Mouse (Mus musculus): ENCODE data around the gene Ifnl3.

Ifnl3 gene

DNA sequence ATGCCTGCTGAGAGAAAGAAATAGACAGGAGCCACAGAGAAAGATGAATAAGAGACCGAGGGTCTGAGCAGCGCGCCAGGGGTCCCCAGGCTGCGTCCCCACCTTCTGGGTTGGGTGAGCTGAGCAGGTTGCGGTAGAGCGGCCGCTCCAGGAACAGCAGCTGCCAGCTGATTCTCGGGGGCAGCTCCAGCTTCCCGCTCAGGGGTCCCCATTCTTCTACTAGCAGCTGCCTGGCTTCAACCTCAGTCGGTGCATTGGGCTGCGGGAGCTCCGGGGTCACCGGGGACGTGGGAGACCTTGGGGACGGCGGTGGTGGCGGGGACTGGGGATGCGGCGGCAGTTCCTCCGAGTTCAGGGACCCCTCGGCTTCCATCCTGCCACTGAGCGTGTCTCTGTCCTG is 24.0 kb downstream of the Ifnl3 start:
- no peak for DNase-seq (ENCODE audit: low read depth, low spot score)

DNA sequence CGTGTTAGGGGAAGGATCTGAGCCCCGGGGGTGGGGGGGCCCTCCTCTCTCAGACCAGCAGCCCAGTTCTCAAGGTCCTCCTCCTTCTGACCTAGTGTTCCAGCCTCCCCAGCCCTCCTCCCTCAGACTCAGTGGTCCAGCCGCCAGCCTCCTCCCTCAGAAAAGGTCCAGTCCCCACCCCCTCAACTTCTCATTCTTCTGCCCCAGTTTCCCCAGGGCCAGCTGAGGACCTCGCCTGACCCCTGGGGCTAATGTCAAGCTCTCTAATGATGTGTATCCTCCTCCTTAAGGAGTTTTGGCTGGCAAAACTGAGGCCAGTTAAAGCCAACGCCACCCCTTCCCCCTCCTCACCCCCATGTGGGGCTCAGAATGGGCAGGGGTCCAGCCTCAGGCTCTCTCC is 24.5 kb downstream of the Ifnl3 start, which contains the start of gene Nccrp1:
Nccrp1 (minus strand) TSS at position 101 of the 400 bp plus-strand sequence.
- DNase-seq (ENCODE audit: low read depth, low spot score): no peak

DNA sequence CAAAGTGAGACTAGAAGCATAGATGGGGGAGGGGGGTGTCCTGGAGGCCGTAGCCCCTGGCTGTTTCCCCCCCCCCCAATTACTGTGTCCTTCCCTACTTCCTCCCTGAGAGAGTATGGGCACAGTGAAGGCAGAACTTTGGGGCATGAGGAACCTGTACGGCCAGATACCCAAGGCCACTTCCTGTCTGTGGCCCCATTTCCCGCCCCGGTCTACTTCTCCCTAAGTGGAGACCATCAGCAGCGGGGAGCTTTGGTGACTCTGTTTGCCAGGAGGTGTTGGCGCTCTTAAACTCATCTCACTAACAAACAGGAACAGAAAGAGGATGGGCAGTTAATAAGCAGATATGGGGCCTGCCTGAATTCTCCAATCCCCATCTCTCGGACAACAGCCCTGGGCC is 25.0 kb downstream of the Ifnl3 start:
- DNase-seq (ENCODE audit: low read depth, low spot score): no peak

DNA sequence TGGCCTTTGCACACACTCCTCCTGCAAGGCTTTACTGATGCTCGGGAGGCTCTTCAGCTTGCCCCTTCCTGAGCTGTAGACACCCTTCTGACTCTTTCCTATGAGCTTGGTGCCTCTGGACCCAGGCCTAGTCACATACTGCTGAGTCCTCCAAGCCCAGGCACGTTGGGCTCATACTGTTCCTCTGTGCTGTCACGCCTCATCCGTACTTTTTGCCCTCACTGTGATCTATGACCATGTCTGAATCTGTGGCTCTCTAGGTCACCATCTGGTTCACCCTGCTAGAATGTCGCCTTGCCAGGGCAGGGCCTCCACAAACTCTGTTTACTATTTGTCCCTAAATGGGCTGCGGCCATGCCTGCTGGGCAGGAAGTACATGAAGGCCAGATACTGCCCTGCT is 30.4 kb downstream of the Ifnl3 start:
- DNase-seq (ENCODE audit: low read depth, low spot score): no peak

DNA sequence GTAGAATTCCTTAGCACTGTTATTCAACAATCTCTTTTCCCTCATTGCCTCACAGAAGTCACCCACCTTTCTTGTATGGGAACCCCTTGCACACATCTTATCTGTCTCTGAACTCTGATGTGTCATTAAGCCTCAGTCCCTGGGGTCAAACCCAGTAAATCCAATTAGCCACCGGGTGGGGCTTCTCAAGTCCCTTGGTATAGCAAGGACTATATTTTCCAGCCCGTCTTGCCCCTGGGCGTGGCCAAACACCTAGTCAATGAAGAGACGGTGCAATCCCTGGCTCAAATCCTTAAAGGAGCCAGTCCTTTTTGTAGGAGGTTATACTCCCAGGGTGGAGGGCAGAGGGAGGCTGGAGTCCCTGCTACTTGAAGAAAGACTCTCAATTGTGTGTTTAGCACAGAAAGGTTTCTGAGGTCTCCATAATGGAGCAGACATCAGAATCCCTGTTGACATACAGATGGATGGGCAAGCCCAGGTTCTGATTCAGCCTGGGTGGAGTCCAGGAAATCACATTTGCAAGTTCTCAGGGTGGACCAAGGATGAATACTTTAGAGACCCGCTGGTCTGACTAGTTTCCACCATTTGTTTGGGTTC is 33.4 kb downstream of the Ifnl3 start:
- peak; percentile 31 for DNase-seq (ENCODE audit: low read depth, low spot score)

DNA sequence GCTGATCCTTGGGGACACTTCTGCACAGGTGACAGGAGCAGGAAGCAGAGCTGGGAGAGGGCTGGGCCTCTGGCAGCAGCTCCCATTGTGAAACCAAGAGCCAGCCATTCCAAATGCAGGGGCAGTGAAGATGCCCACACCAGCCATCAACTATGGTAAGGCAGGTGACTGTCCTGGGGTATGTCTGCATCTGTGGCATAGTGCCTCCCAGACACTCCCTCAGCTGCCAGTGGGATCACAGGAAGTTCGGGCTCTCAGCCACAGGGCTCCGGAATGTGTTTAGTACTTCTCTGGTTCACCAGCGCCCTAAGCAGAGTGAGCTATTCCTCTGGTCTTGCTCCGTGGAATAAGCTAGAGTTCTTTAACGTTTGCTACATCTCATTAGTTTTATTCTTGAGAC is 34.4 kb downstream of the Ifnl3 start:
- DNase-seq (ENCODE audit: low read depth, low spot score): no peak

DNA sequence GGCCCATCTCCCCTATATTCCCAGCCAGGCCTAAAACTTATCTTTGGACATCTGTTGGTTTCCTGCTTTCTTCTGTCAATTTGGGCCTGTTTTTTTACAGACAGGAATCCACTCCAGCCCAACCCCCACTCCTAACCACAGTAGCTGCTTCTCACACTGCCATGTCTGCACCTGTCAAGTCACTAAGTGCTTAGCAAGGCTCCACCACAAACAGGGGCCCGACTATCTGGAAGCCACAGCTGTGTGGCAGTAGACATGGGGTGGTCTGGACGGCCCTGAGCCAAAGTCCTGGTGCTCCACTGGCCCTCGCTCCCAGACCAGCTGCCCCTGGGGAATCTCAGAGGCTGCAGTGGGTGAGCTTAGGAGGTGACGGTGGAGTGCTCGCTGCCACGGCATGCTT is 35.1 kb downstream of the Ifnl3 start:
- no peak for DNase-seq (ENCODE audit: low read depth, low spot score)

DNA sequence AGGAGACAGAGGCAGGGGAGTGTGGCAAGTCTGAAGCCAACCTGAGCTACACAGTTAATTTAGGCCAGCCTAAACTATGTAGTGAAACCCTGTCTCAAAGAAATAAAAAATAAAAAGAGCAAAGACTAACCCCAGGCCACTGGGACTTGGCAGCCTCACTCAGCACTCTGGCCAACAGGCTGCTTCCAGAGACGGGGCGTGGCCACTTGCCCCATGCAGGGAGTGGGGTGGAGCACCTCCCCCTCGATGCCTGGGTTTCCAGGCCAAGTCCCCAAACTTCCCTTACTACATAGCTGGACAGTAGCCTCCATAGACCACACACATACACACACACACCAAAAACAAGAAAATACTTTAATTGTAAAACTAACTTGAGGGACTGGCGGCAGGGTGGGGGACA is 35.9 kb downstream of the Ifnl3 start:
- DNase-seq (ENCODE audit: low read depth, low spot score): no peak

DNA sequence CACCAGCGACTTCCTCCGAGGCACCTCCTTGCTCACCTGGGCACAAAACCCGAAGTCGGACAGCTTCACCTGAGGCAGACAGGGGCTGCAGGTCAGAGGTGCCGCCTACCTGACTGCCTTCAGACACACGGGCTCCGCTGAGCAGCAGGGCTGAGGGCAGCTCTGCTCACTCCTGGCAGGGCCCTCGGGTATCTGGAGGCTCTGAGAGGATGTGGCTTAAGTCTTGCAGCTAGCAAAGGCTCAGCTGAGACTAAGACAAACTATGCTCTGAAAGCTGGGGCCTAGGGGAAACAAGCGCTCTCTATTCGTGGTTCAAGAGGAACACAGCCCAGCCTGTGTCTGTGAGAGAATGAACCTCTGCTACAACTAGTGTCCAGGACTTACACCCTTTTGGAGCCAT is 38.2 kb downstream of the Ifnl3 start:
- DNase-seq (ENCODE audit: low read depth, low spot score): no peak

DNA sequence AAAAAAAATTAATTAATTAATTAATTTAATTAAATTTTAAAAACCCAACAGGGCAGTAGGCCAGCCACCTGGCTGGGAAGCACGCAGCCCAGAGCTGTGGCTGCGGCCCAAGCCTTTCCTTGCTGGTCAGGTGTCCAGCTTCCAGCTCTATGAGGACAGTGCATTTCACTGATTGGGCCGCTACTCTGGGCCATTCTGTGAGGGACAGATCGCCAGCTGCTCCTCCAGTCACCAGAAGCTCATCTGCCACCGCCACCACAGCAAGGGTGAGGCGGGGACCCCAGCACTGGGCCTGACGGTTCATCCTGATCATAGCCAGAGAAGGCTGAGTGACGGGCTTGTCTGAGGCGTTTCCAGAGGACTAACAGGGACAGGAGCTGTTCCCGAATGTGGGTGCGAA is 39.3 kb downstream of the Ifnl3 start:
- DNase-seq (ENCODE audit: low read depth, low spot score): no peak

DNA sequence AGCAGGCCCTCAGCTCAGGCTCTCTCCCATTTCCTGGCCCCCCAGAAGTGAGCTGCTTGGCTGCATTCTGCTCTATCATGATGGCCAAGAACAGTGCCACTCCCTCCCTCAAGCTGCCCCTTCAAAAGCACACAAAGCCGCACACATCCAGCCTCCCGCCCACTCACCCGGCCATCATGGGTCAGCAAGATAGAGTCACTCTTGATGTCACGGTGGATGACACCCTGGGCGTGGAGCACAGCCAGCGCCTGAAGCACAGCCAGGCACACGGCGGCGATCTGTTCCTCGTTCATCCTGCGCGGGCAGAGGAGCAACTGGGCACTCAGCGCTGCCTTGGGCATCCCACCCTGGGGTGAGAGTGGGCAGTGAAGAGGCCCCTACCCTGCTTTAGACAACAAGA is 39.7 kb downstream of the Ifnl3 start:
- no peak for DNase-seq (ENCODE audit: low read depth, low spot score)

DNA sequence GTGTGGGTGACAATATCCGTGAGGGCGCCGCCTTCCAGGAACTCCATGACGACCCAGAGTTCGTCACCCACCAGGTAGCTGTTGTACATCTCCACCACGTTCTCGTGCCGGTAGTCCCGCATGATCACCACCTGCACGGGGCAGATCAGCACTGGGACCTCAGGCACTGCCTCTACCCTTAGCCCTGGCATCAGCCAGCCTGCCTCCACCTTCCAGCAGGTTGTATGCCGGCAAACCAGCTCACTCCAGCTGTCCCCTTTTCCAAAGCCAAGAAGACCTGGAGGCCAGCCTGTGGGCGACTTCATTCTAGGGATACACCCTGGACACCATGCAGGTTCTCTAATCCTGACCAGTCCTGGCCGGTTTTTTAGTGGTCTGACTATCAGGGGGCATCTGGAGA is 40.3 kb downstream of the Ifnl3 start:
- no peak for DNase-seq (ENCODE audit: low read depth, low spot score)

DNA sequence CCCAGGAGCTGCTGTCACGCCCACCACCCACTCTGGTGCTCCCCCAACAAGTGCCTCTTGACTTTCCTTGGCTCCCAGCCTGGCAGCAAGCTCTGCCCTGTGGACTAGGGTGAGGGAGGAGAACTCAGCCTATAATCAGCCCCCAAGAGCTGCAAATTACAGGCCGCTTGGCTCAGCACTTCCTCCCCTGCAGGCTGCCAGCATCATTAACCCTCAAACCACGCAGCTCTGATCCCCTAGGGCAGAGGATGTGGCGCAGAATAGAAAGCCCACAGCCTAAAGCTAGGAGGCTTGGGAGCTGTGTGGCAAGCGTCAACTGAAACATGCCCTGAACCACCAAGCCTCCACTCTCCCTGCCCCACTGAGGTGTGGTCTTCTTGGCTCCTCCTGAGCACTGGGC is 42.8 kb downstream of the Ifnl3 start:
- no peak for DNase-seq (ENCODE audit: low read depth, low spot score)

DNA sequence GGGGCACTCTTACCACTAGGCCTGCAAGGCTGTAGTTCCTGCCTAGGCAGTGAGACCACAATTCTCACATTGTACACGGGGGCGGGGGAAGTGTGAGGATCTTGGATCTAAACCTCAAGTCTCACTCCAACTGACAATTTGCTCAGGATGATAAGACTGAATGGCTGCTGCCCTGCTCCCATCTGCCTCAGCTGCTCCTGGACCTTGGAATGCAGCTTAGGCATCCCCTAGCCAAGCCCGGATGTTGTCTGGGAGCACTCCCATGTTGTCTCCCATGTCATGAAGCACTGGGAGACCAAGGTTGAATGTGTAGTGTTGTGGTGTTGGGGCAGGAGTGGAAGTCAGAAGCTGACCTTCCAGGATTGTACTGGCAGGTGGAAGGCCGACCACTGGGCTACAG is 44.9 kb downstream of the Ifnl3 start:
- no peak for DNase-seq (ENCODE audit: low read depth, low spot score)

DNA sequence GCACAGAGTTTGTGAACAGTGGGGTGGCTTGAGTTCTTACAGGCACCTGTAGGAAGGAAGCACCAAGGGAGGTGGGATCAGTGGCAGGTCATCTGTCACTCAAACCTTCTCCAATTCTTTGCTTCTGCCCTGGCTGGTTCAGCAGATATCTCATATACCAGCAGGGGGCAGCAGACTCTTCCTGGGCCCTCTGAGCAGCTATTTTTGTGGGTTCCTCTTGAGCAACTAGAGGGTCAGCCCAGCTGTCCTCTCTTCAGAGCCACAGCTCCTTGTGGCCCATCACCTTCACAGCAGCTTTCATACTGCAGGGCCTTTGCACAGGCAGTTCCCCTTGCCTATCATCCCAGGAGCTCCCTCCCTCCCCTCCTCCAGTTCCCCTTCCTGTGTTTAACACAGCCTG is 45.6 kb downstream of the Ifnl3 start:
- DNase-seq (ENCODE audit: low read depth, low spot score): peak; percentile 49

DNA sequence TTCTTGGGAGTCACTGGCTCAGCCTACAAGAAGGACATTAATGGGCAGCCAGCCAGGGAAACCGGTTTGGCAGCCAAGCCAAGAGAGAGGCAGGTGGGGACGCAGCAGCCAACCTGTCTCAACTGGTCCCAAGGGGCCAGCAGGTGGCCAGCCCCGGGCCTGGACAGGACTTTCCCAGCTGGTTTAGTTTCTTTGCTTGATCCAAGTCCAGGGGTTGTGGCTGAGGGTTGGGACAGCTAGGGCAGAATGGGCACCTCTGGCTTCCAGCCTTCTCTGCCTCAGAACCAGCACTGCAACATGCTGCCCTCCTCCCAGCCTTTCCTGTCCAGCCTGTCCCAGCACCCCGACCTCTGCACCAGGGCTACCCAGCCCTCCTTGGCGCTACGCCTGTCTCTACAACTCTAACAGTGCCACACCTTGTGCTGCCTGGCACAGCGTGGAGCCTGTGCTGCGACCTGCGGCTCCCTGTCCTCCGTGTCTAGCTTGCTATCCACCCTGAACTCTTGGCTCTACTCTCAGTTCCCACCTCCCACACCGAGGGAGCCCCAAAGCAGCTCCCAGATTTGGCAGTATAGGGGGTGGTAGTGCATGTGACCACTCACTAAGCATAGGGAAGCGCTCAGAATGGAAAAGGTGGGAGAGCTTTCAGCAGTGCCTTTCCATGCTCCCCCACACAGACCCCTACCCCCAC is 47.8 kb downstream of the Ifnl3 start:
- DNase-seq (ENCODE audit: low read depth, low spot score): no peak

DNA sequence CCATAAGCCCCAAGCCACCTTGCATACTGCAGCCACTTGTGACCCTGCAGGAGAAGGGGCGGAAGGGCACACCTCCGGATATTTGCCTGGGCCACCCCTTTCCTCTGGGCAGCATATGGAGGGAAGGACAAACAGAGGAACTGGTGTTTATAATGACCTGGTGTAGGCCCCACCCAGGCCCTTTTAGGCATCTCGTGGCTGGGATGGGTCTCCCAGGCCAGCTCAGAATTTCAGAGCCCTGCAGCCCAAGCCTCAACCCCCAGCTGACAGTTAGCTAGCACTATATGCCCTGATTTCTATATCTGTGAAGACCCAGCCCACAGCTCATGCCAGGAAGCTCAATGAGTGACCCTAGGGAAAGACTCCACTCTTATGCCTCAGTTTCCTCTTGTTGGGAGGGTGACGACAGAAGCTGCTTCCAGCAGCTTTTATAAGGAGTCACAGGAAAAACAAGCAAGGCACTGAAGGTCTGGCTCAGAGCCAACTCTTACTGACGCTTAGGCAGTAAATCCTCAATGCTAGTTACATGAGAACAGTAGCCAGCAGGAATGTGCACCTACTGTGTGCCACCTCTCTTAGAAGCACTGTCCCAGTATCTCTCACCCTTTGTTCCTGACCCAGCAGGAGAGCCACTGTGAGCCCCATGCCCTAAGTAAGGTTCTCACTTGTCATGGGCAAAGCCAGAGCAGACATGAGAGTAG is 48.5 kb downstream of the Ifnl3 start:
- DNase-seq (ENCODE audit: low read depth, low spot score): no peak

DNA sequence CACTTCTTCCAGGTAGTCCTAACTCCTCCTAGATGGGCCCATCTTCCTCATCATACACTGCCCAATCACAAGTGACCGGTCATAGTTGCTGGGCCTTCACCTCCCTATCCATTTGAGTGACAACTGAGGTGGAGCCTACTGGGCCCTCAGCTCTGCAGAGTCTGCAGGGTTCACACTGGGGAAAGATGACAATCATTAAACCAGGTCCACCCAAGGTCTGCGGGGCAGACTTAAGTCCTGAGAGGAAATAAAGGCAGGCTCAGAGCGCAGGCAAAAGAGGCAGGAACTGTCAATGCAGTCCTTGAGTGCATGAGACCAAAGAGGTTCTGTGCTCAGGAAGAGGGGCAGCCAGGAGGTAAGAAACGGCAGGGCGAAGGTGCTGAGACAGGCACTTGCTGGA is 50.1 kb downstream of the Ifnl3 start:
- DNase-seq (ENCODE audit: low read depth, low spot score): no peak

DNA sequence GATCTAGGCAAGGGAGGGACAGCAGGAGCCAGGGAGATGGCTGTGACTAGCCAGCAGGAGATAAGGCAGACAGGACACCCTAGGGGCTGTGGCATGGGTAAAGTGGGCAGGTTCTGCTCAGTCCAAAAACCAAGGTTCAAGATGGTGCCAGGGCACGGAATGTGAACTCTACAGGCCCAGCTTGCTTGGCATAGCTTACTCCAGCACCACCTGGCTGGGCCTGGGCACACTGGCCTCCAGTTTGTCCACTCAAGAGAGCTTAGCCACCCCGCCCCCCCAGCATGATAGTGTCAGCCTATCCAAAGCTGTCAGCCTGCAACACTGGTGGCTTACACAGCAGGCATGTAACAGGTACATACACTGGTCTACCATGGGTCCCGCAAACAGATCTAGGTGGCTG is 50.6 kb downstream of the Ifnl3 start:
- no peak for DNase-seq (ENCODE audit: low read depth, low spot score)
